Mouse (Mus musculus) CH12F3 (cell line): ENCODE measurements around the gene Scgb1a1.
"Not testable (repeated sequence)": the region's sequence is repeated elsewhere in the genome, so short reads cannot be mapped to it uniquely, and the experiment has no call there.

ENCODE experiments used
- in situ Hi-C: fragments of 300-500 bp; cut with MboI; formaldehyde crosslinking; loops from 2 replicates; pipeline ENCODE4 v1.14.3; 2020; ENCODE audit warnings: low sequenced_read_pairs

The Scgb1a1 gene

GRCm38 (mm10) chr19:9101062-9101457, 13.3 kb upstream of the Scgb1a1 start:
- in situ Hi-C loops, result no loop called here

GRCm38 (mm10) chr19:9100297-9101061, 12.7 kb upstream of the Scgb1a1 start:
- in situ Hi-C loops, result no loop called here

GRCm38 (mm10) chr19:9099751-9100150, 12.0 kb upstream of the Scgb1a1 start:
- in situ Hi-C loops, result no loop called here

GRCm38 (mm10) chr19:9097441-9097840, 9.7 kb upstream of the Scgb1a1 start:
- in situ Hi-C loops, result no loop called here

- in situ Hi-C loops, result no loop called here
Measured at GRCm38 (mm10) chr19:9095111-9095510, 7.4 kb upstream of the Scgb1a1 start.

- in situ Hi-C loops, result no loop called here
Measured at GRCm38 (mm10) chr19:9090709-9091108, 3.0 kb upstream of the Scgb1a1 start.

GRCm38 (mm10) chr19:9090191-9090590, 2.4 kb upstream of the Scgb1a1 start:
- in situ Hi-C loops, result no loop called here

GRCm38 (mm10) chr19:9083892-9084291, 3.9 kb downstream of the Scgb1a1 start:
- in situ Hi-C loops, result not testable (repeated sequence)

- in situ Hi-C loops, result no loop called here
Measured at GRCm38 (mm10) chr19:9083010-9083355, 4.8 kb downstream of the Scgb1a1 start.

- in situ Hi-C loops, result no loop called here
Measured at GRCm38 (mm10) chr19:9082191-9083009, 5.4 kb downstream of the Scgb1a1 start.

GRCm38 (mm10) chr19:9081311-9082190, 6.2 kb downstream of the Scgb1a1 start:
- in situ Hi-C loops, result no loop called here

- in situ Hi-C loops, result loop anchor here (10.0 kb wide), 1 partner anchor 85 kb away; no protein-coding TSS in a partner anchor
Measured at GRCm38 (mm10) chr19:9079916-9080315, 7.8 kb downstream of the Scgb1a1 start.

- in situ Hi-C loops, result loop anchor here (10.0 kb wide), 1 partner anchor 82 kb away; no protein-coding TSS in a partner anchor
Measured at GRCm38 (mm10) chr19:9076982-9077660, 10.6 kb downstream of the Scgb1a1 start.

GRCm38 (mm10) chr19:9076035-9076434, 11.7 kb downstream of the Scgb1a1 start:
- in situ Hi-C loops, result loop anchor here (10.0 kb wide), 1 partner anchor 81 kb away; no protein-coding TSS in a partner anchor

GRCm38 (mm10) chr19:9075558-9075957, 12.2 kb downstream of the Scgb1a1 start:
- in situ Hi-C loops, result loop anchor here (10.0 kb wide), 1 partner anchor 81 kb away; no protein-coding TSS in a partner anchor

GRCm38 (mm10) chr19:9074424-9074823, 13.3 kb downstream of the Scgb1a1 start:
- in situ Hi-C loops, result loop anchor here (10.0 kb wide), 1 partner anchor 80 kb away; no protein-coding TSS in a partner anchor

GRCm38 (mm10) chr19:9073776-9074411, 13.9 kb downstream of the Scgb1a1 start:
- in situ Hi-C loops, result loop anchor here (10.0 kb wide), 1 partner anchor 79 kb away; no protein-coding TSS in a partner anchor

GRCm38 (mm10) chr19:9072157-9072530, 15.6 kb downstream of the Scgb1a1 start:
- in situ Hi-C loops, result loop anchor here (10.0 kb wide), 1 partner anchor 77 kb away; no protein-coding TSS in a partner anchor

- in situ Hi-C loops, result loop anchor here (10.0 kb wide), 1 partner anchor 77 kb away; no protein-coding TSS in a partner anchor
Measured at GRCm38 (mm10) chr19:9071456-9072156, 16.2 kb downstream of the Scgb1a1 start.
